Mouse (Mus musculus) heart, postnatal 10 days (tissue): ENCODE measurements around the gene Ptpn21. TPM values are rescaled to one million over a fixed set of nuclear protein-coding genes. Genes with fewer than 3 reads are reported as not detected.
A peak's percentile ranks its signal among the peaks of the same experiment; 100 is the strongest.

Experiments
- DNase-seq, 2 experiments: peaks; one replicate each; pipeline ENCODE4 v3.0.0; 2021
- intact Hi-C: fragments of 180-260 bp; cut with DNase I; formaldehyde crosslinking; loops from one replicate; pipeline ENCODE4 v1.15.1; 2025
- total RNA-seq, 2 experiments: library from RNA; stranded (reverse); gene quantifications; 2 replicates each; pipeline ENCODE4 v1.2.3; 2021

The Ptpn21 gene
- total RNA-seq, 2 experiments from 2014 or later: 26.3 to 31.6 TPM

DNA sequence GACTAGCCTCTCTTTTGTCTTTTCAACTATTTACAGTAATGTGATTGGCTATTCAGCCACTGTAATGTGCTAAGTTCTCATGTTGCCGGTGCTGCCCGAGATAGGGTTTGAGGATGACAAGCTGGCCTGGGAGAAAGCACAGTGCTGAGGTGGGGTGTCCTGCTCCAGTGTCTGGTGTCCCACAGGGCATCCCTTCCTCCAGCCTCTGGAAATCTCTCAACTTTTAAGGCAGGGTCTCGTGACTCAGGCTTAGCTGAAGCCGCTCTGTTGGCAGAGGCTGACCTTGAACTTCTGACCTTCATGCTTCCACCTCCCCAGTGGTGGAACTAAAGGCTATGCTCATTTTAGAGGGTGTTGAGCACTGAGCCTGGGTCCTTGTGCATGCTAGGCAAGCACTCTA is 66.8 kb downstream of the Ptpn21 start:
- intact Hi-C loops: no loop called here
- no peak for DNase-seq

GRCm38 (mm10) chr12:98669864-98670263 is 67.3 kb downstream of the Ptpn21 start:
- intact Hi-C loops: no loop called here
- peak; percentile 29 to 34 for DNase-seq

- intact Hi-C loops: no loop called here
- no peak for DNase-seq
These were observed 68.1 kb downstream of the Ptpn21 start for GRCm38 (mm10) chr12:98669086-98669485.

DNA sequence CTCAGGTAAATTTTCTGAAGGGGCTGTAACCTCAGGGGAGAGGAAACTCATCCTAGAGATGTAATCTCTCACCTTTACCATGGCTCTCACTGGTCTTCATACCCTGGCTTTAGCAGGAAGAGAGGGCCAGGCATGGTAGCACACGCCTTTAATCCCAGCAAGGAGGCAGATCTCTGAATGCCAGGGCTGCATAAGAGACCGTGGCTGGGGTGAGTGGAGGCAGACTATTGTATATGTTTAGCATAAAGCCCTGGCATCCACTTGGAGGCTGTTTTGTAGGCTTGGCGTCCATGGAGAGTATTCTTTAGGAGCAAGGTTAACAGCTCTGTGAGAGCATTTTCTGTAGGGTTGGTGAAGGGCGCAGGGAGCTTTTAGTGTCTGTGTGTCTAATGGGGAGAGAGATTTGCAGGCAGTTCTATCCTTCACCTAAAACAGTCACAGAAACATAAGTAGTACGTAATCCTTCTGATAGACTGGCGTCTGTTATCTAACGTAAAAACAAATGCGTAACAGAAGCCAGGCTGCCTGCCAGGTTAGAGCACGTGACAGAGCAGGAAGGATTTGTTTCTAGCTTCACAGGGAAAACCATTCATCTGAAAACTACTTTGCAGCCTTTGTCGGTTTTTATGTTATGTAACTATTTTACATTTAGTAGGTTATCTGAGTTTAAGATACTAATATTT is 68.9 kb downstream of the Ptpn21 start:
- intact Hi-C loops: no loop called here

GRCm38 (mm10) chr12:98662617-98663016 is 74.6 kb downstream of the Ptpn21 start:
- intact Hi-C loops: no loop called here
- no peak for DNase-seq

More for the DNA sequence above, 68.9 kb downstream of the Ptpn21 start:
- DNase-seq: peak; percentile 74

DNA sequence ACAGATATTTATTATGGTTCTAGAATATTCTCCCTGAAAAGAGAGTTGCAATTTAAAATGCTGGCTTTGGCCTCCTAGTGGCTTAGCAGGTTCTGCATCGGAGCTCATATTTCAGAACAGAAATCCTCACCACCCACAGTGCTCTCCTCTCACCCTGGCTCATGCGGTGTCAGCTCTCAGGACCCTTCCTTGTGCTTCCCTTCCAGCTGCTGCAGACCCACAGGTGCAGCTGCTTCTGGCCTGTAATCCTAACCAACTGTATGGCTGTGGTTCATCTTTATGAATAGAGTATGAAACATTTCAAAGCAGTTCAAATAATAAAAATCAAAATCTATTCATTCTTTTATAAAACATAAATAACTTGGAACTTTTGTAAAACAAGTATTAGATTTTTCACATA is 80.3 kb downstream of the Ptpn21 start:
- no peak for DNase-seq

GRCm38 (mm10) chr12:98644852-98645251 is 92.4 kb downstream of the Ptpn21 start:
- intact Hi-C loops: no loop called here
- DNase-seq: no peak

More for the DNA sequence above, 80.3 kb downstream of the Ptpn21 start:
- intact Hi-C loops: no loop called here

GRCm38 (mm10) chr12:98628260-98628970 is 108.8 kb downstream of the Ptpn21 start:
- intact Hi-C loops: no loop called here
- DNase-seq: no peak

- DNase-seq: peak; percentile 84 to 87
- intact Hi-C loops: no loop called here
These were observed 109.6 kb downstream of the Ptpn21 start, which contains the start of gene Spata7 for GRCm38 (mm10) chr12:98627392-98628259. Gene Spata7, plus strand, starts transcription at chr12:98628157.

Other genes with a start within 250 kb of the Ptpn21 start
- under 1 TPM in 1 of 2 experiments, not detected in 1; 0.02 TPM for gene Kcnk10, start 159.1 kb downstream of the Ptpn21 start, total RNA-seq
- 1 to 10 TPM; 7.4 to 7.7 TPM for gene Spata7, start 109.2 kb downstream of the Ptpn21 start, total RNA-seq
- gene Zc3h14, start 9.6 kb upstream of the Ptpn21 start, total RNA-seq: 10 to 100 TPM; 69.2 to 70.7 TPM
- 1 to 10 TPM; 2.9 to 3.9 TPM for gene Eml5, start 164.1 kb upstream of the Ptpn21 start, total RNA-seq
- gene Ttc8, start 183.2 kb upstream of the Ptpn21 start, total RNA-seq: 10 to 100 TPM in 1 of 2 experiments, 1 to 10 TPM in 1; 8.5 to 13.2 TPM